Mouse (Mus musculus): ENCODE data around the gene Adcy9.
A peak's percentile ranks its signal among the peaks of the same experiment; 100 is the strongest.
"Not testable (repeated sequence)": the region's sequence is repeated elsewhere in the genome, so short reads cannot be mapped to it uniquely, and the experiment has no call there.

Adcy9 gene

DNA sequence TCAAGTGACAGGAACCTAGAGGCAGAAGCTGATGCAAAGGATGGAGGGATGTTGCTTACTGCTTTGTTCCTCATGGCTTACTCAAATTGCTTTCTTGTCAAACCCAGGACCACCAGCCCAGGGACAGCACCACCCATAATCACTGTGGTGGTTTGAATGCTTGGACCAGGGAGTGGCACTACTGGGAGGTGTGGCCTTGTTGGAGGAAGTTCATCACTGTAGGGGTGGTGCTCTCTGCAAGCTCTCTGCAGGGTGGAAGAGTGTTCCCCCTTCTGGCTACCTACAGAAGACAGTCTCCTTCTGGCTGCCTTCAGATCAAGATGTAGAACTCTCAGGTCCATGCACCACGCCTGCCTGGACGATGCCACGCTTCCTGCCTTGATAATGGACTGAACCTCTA is 148.0 kb downstream of the Adcy9 start:
- DNase-seq (ENCODE audit: extremely low spot score), result no peak

DNA sequence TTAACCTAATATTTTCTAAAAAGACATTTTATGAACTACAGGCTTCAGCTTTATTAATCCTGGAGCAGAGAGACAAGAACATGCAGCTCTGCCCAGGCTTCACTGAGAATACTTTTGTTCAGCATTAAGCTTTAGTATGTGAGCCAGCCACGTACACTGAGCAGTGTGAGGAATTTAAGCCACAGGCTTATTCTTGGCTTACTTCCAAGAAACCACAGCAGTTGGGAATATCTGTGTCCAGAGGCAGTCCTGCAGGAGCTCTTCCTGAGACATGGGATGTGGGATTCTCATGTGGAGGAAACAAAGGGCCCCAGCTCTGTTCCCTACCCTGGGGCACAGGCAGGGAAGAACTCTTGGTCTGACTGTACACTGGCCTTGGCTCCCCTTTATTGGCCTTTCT is 149.4 kb downstream of the Adcy9 start:
- DNase-seq (ENCODE audit: extremely low spot score), result no peak

DNA sequence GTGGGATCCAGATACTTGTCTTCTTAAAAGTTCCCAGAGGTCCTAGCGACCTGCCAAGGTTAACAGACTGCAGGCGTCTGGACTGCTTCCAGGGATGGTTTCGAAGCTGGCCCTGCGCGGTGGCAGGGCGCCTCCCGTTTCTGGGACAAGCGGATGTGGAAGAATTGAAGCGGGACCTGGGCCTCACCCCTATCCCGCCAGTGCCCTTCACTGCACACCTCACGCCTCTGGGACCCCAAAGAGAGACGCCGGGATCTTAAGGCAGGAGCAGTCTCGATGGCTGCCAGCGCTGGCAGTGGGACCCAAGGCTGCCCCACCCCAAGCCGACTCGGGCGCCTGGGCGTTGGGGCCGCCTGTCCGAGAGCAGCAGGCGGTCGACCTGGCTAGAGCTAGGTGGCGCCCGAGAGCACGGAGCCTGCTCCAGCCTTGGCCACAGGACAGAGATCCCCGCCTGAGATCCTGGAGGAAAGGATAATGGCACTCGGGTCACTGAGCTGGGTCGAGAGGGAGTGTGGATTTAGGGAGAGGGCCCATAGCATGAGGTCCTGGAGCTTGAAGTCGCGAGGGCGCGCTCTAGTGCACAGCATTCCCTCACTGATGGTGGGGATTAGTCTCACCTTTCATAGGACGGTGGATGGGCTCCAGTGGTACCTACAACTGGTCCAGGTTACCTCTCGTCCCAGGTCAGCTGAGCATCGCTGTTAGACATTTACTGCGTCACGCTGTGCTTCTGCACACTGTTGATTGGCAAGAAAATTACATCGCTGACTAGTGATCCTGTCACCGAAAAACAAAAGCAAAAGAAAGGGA is 152.2 kb downstream of the Adcy9 start:
- peak; percentile 87 for DNase-seq (ENCODE audit: extremely low spot score)

DNA sequence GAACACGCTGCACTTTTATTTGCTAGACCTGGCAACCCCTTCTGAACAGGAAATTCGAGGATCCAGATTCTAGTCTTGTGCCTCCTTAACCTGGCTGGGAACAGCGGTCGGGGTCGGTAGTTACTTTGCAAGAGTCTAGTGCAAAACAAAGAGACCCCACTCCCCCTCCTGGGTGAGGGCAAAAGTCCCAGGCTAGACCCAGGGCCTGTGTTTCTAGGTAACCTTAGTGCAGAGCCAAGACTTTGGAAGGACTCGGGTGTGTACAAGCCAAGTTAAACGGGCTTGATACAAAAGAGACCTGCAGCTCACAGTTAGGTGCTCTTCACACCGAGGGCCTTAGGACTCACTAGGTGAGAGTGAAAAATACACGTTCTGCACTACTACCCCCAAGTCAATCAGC is 152.8 kb downstream of the Adcy9 start:
- no peak for DNase-seq (ENCODE audit: extremely low spot score)

DNA sequence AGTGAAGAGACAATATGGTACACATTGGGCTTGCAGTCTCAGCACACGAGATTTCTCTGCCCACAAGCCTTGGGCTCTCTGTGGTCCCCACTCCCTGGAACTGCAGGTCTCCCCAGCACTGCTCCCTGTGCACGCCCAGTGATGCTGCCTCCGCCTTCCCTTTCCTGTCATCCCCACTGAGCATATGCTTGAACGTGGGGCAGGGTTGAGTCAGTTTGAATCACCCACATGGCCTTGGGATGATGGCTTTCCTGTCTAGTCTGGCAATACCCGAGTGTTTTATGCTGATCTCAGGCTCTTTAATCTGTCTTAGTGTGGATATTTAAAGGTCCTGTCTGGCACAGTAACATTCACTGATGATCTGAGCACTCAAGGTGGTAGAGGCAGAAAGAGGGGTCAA is 154.9 kb downstream of the Adcy9 start:
- DNase-seq (ENCODE audit: extremely low spot score), result no peak

DNA sequence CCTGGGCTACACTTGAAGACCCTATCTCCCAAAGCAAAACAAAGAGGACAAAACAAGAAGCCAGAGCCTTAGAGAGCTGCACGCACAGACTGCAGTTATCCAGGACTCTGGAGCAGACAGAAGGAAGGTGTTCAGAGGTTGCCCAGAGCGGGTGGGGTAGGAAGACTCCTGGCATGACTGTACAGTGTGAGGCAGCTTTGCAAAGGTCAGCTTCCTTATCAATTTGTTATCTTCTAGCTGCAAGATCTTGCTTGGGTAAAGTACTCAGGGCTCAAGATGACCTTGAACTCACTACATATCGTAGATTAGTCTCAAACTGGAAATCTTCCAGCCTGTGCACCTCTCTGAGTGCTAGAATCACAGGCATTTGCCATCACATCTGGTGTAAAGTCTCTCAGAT is 156.8 kb downstream of the Adcy9 start:
- no peak for DNase-seq (ENCODE audit: extremely low spot score)

DNA sequence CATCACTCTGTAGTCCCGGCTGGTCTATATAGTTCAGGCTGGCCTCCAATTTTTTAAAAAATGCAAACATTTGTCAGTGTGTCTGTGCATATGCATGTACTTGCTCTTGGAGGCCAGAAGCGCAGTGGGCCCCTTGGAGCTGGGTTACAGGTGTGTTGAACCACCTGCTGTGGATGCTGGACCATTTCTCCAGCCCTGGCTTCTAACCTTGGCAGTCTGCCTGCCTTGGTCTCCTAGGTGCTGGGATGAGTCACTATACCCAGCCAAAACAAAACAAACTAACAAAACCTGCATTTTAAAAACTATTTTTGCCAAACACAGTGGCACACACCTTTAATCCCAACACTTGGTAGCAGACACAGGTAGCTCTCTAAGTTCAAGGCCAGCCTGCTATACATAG is 162.8 kb downstream of the Adcy9 start:
- DNase-seq (ENCODE audit: extremely low spot score), result no peak

DNA sequence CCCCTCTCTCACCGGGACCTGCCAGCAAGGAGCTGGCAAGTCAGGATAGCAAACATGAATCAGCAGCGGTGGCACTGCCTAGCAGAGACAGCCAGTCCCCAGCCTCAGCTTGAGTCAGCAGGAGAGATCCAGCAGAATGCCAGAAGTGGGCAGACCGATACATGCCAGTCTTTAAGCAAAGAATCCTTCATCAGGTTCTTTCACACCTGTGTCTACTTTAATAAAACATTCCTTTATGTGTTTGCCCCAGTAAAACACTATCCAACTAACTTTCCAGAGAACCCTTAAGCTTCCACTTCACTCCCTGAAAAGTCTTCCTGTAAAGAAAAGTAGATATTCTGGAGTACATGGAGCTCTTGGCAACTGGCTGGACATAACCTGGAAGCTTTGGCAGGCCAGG is 171.5 kb downstream of the Adcy9 start:
- no peak for DNase-seq (ENCODE audit: extremely low spot score)

DNA sequence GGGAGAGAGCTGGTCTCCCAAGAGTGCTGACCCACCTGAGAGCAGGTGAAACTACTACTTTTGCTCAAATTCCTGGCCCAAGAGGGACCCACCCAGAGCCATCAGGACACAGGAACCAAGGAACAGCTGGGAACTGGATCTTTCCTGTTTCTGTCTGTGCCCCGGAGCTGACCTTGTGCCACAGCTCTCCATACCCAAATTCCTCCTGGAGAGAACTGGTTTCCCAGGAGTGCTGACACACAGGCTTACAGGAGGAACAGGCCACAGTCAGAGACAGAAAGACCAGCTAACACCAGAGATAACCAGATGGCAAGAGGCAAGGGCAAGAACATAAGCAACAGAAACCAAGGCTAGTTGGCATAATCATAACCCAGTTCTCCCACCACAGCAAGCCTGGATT is 175.1 kb downstream of the Adcy9 start:
- DNase-seq (ENCODE audit: extremely low spot score), result not testable (repeated sequence)

All from embryo, embryonic 9.5 days (tissue).